Mouse (Mus musculus) myocyte (in vitro differentiated cells): ENCODE data around the gene Hs1bp3. TPM values are rescaled to one million over a fixed set of nuclear protein-coding genes. Genes with fewer than 3 reads are reported as not detected.

Experiments
- H3K27me3 ChIP-seq: one replicate; pipeline ENCODE4 v1.6.1; 2011; ENCODE audit not compliant: control insufficient read depth, insufficient read depth, insufficient read length
- H3K36me3 ChIP-seq: one replicate; pipeline ENCODE4 v1.6.1; 2011; ENCODE audit not compliant: control insufficient read depth, insufficient read depth
- H3K4me2 ChIP-seq: one replicate; pipeline ENCODE4 v1.6.1; 2011; ENCODE audit warnings: low read depth, control low read depth
- H3K4me3 ChIP-seq: one replicate; pipeline ENCODE4 v1.5.1; 2011; ENCODE audit warnings: mild to moderate bottlenecking, control low read depth, moderate library complexity
- H3K79me2 ChIP-seq: one replicate; pipeline ENCODE4 v1.6.1; 2011; ENCODE audit not compliant: control insufficient read depth, insufficient read depth
- H3ac ChIP-seq: one replicate; pipeline ENCODE4 v1.6.1; 2011; ENCODE audit not compliant: control insufficient read depth, insufficient read length
- CEBPB ChIP-seq: IDR thresholded peaks from 2 replicates; pipeline ENCODE4 v1.6.1; 2011; ENCODE audit warnings: mild to moderate bottlenecking, moderate library complexity; ENCODE audit not compliant: poor library complexity, insufficient read depth, severe bottlenecking
- E2F4 ChIP-seq: IDR thresholded peaks from one replicate; pipeline ENCODE4 v1.6.1; 2011; ENCODE audit warnings: mild to moderate bottlenecking, control low read depth, moderate library complexity; ENCODE audit not compliant: insufficient read depth
- MAX ChIP-seq: IDR thresholded peaks from one replicate; pipeline ENCODE4 v1.6.1; 2011; ENCODE audit warnings: low read depth, mild to moderate bottlenecking, control low read depth
- MYOD1 ChIP-seq, 3 experiments: IDR thresholded peaks; one replicate each; pipeline ENCODE4 v1.6.1; 2011; ENCODE audit warnings: control low read depth in 2 of 3, low read depth in 2 of 3, mild to moderate bottlenecking in 2 of 3, moderate library complexity in 1 of 3; ENCODE audit not compliant: insufficient read length in 2 of 3, control insufficient read depth in 1 of 3
- MYOG ChIP-seq, 3 experiments: IDR thresholded peaks; one replicate each; pipeline ENCODE4 v1.6.1; 2011; ENCODE audit warnings: control low read depth in 2 of 3, low read depth in 2 of 3, mild to moderate bottlenecking in 2 of 3; ENCODE audit not compliant: insufficient read length in 2 of 3, control insufficient read depth in 1 of 3, insufficient read depth in 1 of 3
- POLR2A ChIP-seq: IDR thresholded peaks from one replicate; pipeline ENCODE4 v1.6.1; 2011; ENCODE audit warnings: low read depth, mild to moderate bottlenecking, control low read depth, moderate library complexity; ENCODE audit not compliant: insufficient read length
- POLR2AphosphoS2 ChIP-seq: IDR thresholded peaks from one replicate; pipeline ENCODE4 v1.6.1; 2011; ENCODE audit warnings: low read depth, control low read depth; ENCODE audit not compliant: insufficient read length
- REST ChIP-seq: IDR thresholded peaks from one replicate; pipeline ENCODE4 v1.6.1; 2011; ENCODE audit warnings: mild to moderate bottlenecking, control low read depth, moderate library complexity; ENCODE audit not compliant: insufficient read depth, insufficient read length
- SRF ChIP-seq: IDR thresholded peaks from one replicate; pipeline ENCODE4 v1.6.1; 2011; ENCODE audit warnings: low read depth; ENCODE audit not compliant: control insufficient read depth, insufficient read length
- TCF12 ChIP-seq: IDR thresholded peaks from one replicate; pipeline ENCODE4 v1.6.1; 2011; ENCODE audit warnings: mild to moderate bottlenecking, control low read depth; ENCODE audit not compliant: poor library complexity, insufficient read depth, severe bottlenecking
- TCF3 ChIP-seq: IDR thresholded peaks from one replicate; pipeline ENCODE4 v1.6.1; 2011; ENCODE audit warnings: low read depth, control low read depth; ENCODE audit not compliant: insufficient read length
- USF1 ChIP-seq: IDR thresholded peaks from one replicate; pipeline ENCODE4 v1.6.1; 2011; ENCODE audit warnings: low read depth, mild to moderate bottlenecking, control low read depth, moderate library complexity
- polyA plus RNA-seq: library from polyadenylated mRNA; unstranded; fragments of >200 nt; fragmentation: generic; extraction: Trizol; gene quantifications from one replicate; pipeline ENCODE4 v1.2.1, GENCODE M21; 2012; ENCODE audit warnings: missing spikeins

Hs1bp3 gene
- polyA plus RNA-seq: 24.6 TPM

GRCm38 (mm10) chr12:8313270-8313771, at the start of gene Hs1bp3:
TSS of gene Hs1bp3 (plus strand) at chr12:8313432.
- Histone ChIP-seq H3K36me3 (peaks cover 10% of the 10 kb centered on the region), H3K27me3 (no peaks in the 10 kb centered on the region), H3ac (peak within 1 kb of the TSS; percentile 27), H3K79me2 (peaks cover 28% of the 10 kb centered on the region), H3K4me2 (peak within 1 kb of the TSS; percentile 86), H3K4me3 (peak within 1 kb of the TSS; percentile 54)
- TF ChIP-seq USF1: no peak
- no peak for TF ChIP-seq E2F4
- peak; percentile 95 for TF ChIP-seq POLR2AphosphoS2
- TF ChIP-seq TCF12: no peak
- TF ChIP-seq MYOD1 (IDR thresholded peaks at IDR 0.05; ENCODE audit: control insufficient read depth in 1 of 3, insufficient read length in 2 of 3, low read depth in 2 of 3): peak in 1 of 3 experiments; percentile 35
- no peak for TF ChIP-seq CEBPB
- TF ChIP-seq TCF3: no peak
- TF ChIP-seq MYOG (IDR thresholded peaks at IDR 0.05; ENCODE audit: control insufficient read depth in 1 of 3, insufficient read depth in 1 of 3, insufficient read length in 2 of 3, low read depth in 2 of 3): no peak
- no peak for TF ChIP-seq REST
- no peak for TF ChIP-seq SRF
- TF ChIP-seq POLR2A: peak; percentile 93
- TF ChIP-seq MAX: no peak

GRCm38 (mm10) chr12:8266311-8266710, 46.9 kb upstream of the Hs1bp3 start:
- H3K4me3 ChIP-seq: no peak overlapping the region
- no peaks in the 10 kb centered on the region for H3K79me2 ChIP-seq
- no peak overlapping the region for H3ac ChIP-seq
- TF ChIP-seq USF1 (no peak), TCF3 (no peak), MYOD1 (IDR thresholded peaks at IDR 0.05; ENCODE audit: control insufficient read depth in 1 of 3, insufficient read length in 2 of 3, low read depth in 2 of 3) (no peak), E2F4 (no peak), MAX (no peak), TCF12 (no peak), SRF (no peak), MYOG (IDR thresholded peaks at IDR 0.05; ENCODE audit: control insufficient read depth in 1 of 3, insufficient read depth in 1 of 3, insufficient read length in 2 of 3, low read depth in 2 of 3) (no peak), POLR2A (no peak), CEBPB (no peak), REST (no peak), POLR2AphosphoS2 (no peak)
- peaks cover 4% of the 10 kb centered on the region for H3K36me3 ChIP-seq
- no peak overlapping the region for H3K4me2 ChIP-seq
- no peaks in the 10 kb centered on the region for H3K27me3 ChIP-seq

GRCm38 (mm10) chr12:8269627-8270026, 43.6 kb upstream of the Hs1bp3 start:
- no peaks in the 10 kb centered on the region for H3K27me3 ChIP-seq
- TF ChIP-seq MAX (no peak), TCF3 (no peak), POLR2A (no peak), E2F4 (no peak), MYOD1 (IDR thresholded peaks at IDR 0.05; ENCODE audit: control insufficient read depth in 1 of 3, insufficient read length in 2 of 3, low read depth in 2 of 3) (no peak), CEBPB (no peak), POLR2AphosphoS2 (no peak)
- H3K4me3 ChIP-seq: no peak overlapping the region
- no peak overlapping the region for H3ac ChIP-seq
- H3K4me2 ChIP-seq: no peak overlapping the region
- H3K79me2 ChIP-seq: no peaks in the 10 kb centered on the region
- H3K36me3 ChIP-seq: peaks cover 4% of the 10 kb centered on the region

GRCm38 (mm10) chr12:8271405-8271804, 41.8 kb upstream of the Hs1bp3 start:
- Histone ChIP-seq H3K4me3 (no peak overlapping the region), H3K27me3 (no peaks in the 10 kb centered on the region), H3ac (no peak overlapping the region), H3K36me3 (peaks cover 4% of the 10 kb centered on the region), H3K79me2 (no peaks in the 10 kb centered on the region), H3K4me2 (no peak overlapping the region)
- TF ChIP-seq CEBPB (no peak), POLR2AphosphoS2 (no peak), USF1 (no peak), SRF (no peak), TCF3 (no peak), TCF12 (no peak), MAX (no peak), E2F4 (no peak), MYOD1 (IDR thresholded peaks at IDR 0.05; ENCODE audit: control insufficient read depth in 1 of 3, insufficient read length in 2 of 3, low read depth in 2 of 3) (no peak), REST (no peak), POLR2A (no peak), MYOG (IDR thresholded peaks at IDR 0.05; ENCODE audit: control insufficient read depth in 1 of 3, insufficient read depth in 1 of 3, insufficient read length in 2 of 3, low read depth in 2 of 3) (no peak)
